Mouse (Mus musculus): ENCODE measurements around the gene Serpinb1a. TPM values are rescaled to one million over a fixed set of nuclear protein-coding genes. Genes with fewer than 3 reads are reported as not detected.

Gene Serpinb1a
- total RNA-seq, 2 experiments from 2014 or later, result 2.2 to 4.4 TPM

DNA sequence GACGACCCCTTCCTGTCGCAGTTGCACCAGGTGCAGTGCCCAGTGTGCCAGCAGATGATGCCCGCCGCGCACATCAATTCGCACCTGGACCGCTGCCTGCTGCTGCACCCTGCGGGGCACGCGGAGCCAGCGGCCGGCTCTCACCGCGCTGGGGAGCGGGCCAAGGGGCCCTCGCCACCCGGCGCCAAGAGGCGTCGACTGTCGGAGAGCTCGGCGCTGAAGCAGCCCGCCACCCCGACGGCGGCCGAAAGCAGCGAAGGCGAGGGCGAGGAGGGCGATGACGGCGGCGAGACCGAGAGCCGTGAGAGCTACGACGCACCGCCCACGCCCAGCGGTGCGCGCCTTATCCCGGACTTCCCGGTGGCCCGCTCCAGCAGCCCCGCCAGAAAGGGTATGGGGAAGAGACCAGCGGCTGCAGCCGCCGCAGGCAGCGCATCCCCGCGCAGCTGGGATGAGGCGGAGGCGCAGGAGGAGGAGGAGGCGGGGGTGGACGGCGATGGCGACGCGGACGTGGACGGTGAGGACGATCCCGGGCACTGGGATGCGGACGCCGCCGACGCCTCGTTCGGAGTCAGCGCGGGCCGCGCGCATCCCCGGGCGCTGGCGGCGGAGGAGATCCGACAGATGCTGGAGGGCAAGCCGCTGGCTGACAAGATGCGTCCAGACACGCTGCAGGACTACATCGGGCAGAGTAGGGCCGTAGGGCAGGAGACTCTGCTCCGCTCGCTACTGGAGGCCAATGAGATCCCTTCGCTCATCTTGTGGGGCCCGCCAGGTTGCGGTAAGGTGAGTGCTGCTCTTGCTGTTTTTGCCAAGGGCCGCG is 48.5 kb downstream of the Serpinb1a start, which contains the start of gene D930007J09Rik:
Gene D930007J09Rik, minus strand, starts transcription at position 591 of the 823 bp plus-strand sequence.
- DNase-seq (ENCODE audit: low spot score in 2 of 2), result peak; percentile 64 to 76
- intact Hi-C loops (cut with DNase I), result loop anchor here (10.0 kb wide), 1 partner anchor 1008 kb away; no protein-coding TSS in a partner anchor

DNA sequence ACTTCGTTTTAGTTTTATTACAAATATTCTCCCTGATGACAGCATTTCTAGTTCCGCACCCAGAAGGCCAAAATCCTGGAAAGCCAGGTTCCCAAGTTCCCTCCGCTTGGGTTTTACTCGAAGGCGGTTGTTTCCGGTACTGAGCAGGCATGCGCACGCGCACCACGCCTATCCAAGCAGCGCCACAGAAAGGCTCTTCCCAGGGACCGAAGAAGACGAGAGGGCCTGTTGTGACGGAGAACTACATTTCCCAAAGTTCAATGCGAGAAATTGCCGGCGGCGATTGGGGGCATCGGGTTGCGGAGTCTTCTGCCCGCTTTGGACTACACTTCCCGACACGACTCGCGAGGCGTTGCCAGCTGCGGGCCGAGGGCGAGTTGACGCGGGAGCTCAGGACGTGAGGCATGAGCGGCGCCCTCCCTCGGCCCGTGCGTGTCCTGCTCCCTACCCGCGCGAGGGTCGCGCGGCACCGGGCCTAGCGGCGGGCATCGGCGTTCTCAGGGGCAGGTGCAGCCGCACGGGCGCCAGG is 49.2 kb downstream of the Serpinb1a start, which contains the start of gene Wrnip1:
Gene Wrnip1, plus strand, starts transcription at position 346 of the 529 bp plus-strand sequence.
- peak; percentile 98 to 99 for DNase-seq (ENCODE audit: low spot score in 2 of 2)
- intact Hi-C loops (cut with DNase I), result loop anchor here (10.0 kb wide), 1 partner anchor 1007 kb away; no protein-coding TSS in a partner anchor

- DNase-seq (ENCODE audit: low spot score in 2 of 2), result no peak
- intact Hi-C loops (cut with DNase I), result loop anchor here (10.0 kb wide), 1 partner anchor 1006 kb away; no protein-coding TSS in a partner anchor
Measured at GRCm38 (mm10) chr13:32800859-32801258, 50.1 kb downstream of the Serpinb1a start.

- DNase-seq (ENCODE audit: low spot score in 2 of 2), result no peak
- intact Hi-C loops (cut with DNase I), result no loop called here
Measured at GRCm38 (mm10) chr13:32799131-32799530, 51.9 kb downstream of the Serpinb1a start.

- intact Hi-C loops (cut with DNase I), result loop anchor here (2.0 kb wide), 1 partner anchor 28 kb away; no protein-coding TSS in a partner anchor
- DNase-seq (ENCODE audit: low spot score in 2 of 2), result no peak
Measured at GRCm38 (mm10) chr13:32797085-32797484, 53.9 kb downstream of the Serpinb1a start.

GRCm38 (mm10) chr13:32795166-32795565 is 55.8 kb downstream of the Serpinb1a start:
- intact Hi-C loops (cut with DNase I), result no loop called here
- DNase-seq (ENCODE audit: low spot score in 2 of 2), result no peak

DNA sequence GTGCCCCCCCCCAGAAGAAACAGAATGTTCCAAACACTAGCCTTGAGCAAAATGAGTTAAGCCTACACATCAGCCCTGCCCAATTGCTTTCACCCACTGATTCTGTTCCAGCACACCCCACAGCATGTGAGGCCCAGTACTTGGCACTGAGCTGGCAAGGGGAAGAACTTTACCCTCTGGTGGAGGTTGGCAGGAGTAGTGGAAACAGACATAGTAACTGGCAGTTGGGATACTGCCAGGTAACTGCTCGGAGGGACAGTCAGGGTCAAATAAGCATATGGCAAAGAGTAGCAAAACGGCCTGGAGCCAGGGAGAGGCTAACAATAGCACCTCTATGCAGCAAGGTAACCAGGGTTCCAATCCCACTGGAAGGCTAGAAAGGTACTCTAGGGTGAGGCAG is 56.4 kb downstream of the Serpinb1a start:
- DNase-seq (ENCODE audit: low spot score in 2 of 2), result no peak
- intact Hi-C loops (cut with DNase I), result no loop called here

Other genes with a start within 250 kb of the Serpinb1a start
- gene Mylk4, start 67.2 kb downstream of the Serpinb1a start, total RNA-seq (2021), result under 1 TPM; 0.15 to 0.18 TPM
- gene Wrnip1, start 49.1 kb downstream of the Serpinb1a start, total RNA-seq (2021), result 10 to 100 TPM; 58.2 to 64.2 TPM
- gene D930007J09Rik, start 48.3 kb downstream of the Serpinb1a start, total RNA-seq (2021), result under 1 TPM in 1 of 2 experiments, not detected in 1; 0.99 TPM
- under 1 TPM in 1 of 2 experiments, not detected in 1; 0.43 TPM for gene Serpinb1c, start 47.0 kb upstream of the Serpinb1a start, total RNA-seq (2021)
- 1 to 10 TPM; 1.7 to 3.2 TPM for gene Serpinb6b, start 114.0 kb upstream of the Serpinb1a start, total RNA-seq (2021)
- 1 to 10 TPM; 4.3 to 4.6 TPM for gene Serpinb9, start 152.1 kb upstream of the Serpinb1a start, total RNA-seq (2021)
- gene Serpinb9b, start 176.2 kb upstream of the Serpinb1a start, total RNA-seq (2021), result not detected
- gene Serpinb1b, start 227.4 kb upstream of the Serpinb1a start, total RNA-seq (2021), result 1 to 10 TPM; 1.2 TPM

Measured in left cerebral cortex, postnatal 36 days (tissue).